Mouse (Mus musculus) hindbrain, embryonic 16.5 days (tissue): Measurements from ENCODE around the gene Riiad1. TPM values are rescaled to one million over a fixed set of nuclear protein-coding genes. Genes with fewer than 3 reads are reported as not detected.

ENCODE experiments used
- ATAC-seq: fragments of 200-750 bp; cut with Nextera tagmentation; 2 replicates; pipeline ENCODE4 v1.8.0; 2017; ENCODE audit warnings: moderate TSS enrichment, moderate library complexity
- H3K27ac ChIP-seq: fragments of 300-500 bp; sonication (generic); 2 replicates; pipeline ENCODE4 v1.5.1; 2014; ENCODE audit warnings: low read depth, mild to moderate bottlenecking, control low read depth, low read length, moderate library complexity
- H3K27me3 ChIP-seq: fragments of 300-500 bp; sonication (generic); replicated peaks from 2 replicates; pipeline ENCODE4 v1.6.1; 2014; ENCODE audit warnings: low read length; ENCODE audit not compliant: control insufficient read depth, insufficient read depth
- H3K36me3 ChIP-seq: fragments of 300-500 bp; sonication (generic); 2 replicates; pipeline ENCODE4 v1.6.1; 2014; ENCODE audit warnings: mild to moderate bottlenecking, low read length, moderate library complexity, mixed read lengths; ENCODE audit not compliant: control insufficient read depth, insufficient read depth
- H3K4me1 ChIP-seq: fragments of 300-500 bp; sonication (generic); 2 replicates; pipeline ENCODE4 v1.6.1; 2014; ENCODE audit warnings: low read depth, low read length; ENCODE audit not compliant: control insufficient read depth, insufficient read depth
- H3K4me2 ChIP-seq: fragments of 300-500 bp; sonication (generic); 2 replicates; pipeline ENCODE4 v1.6.1; 2014; ENCODE audit warnings: mild to moderate bottlenecking, low read length, control low read depth, moderate library complexity
- H3K4me3 ChIP-seq: fragments of 300-500 bp; sonication (generic); 2 replicates; pipeline ENCODE4 v1.5.1; 2014; ENCODE audit warnings: mild to moderate bottlenecking, low read length, control low read depth, moderate library complexity
- H3K9ac ChIP-seq: fragments of 300-500 bp; sonication (generic); 2 replicates; pipeline ENCODE4 v1.6.1; 2014; ENCODE audit warnings: low read depth, mild to moderate bottlenecking, control low read depth, low read length, moderate library complexity
- H3K9me3 ChIP-seq: fragments of 300-500 bp; sonication (generic); 2 replicates; pipeline ENCODE4 v1.6.1; 2014; ENCODE audit warnings: mild to moderate bottlenecking, low read length, moderate library complexity; ENCODE audit not compliant: control insufficient read depth
- WGBS: fragments of 180-500 bp; shearing (Covaris S2); extraction: QIAGEN DNeasy Blood & Tissue Kit; methylation state at CpG from one replicate; pipeline ENCODE4 v1.1.7; 2014; 5-methylcytosine and 5-hydroxymethylcytosine counted together
- polyA plus RNA-seq: library from polyadenylated mRNA; unstranded; fragments of >200 nt; fragmentation: Nextera tagmentation; extraction: Ambion mirVana; gene quantifications from 2 replicates; pipeline ENCODE4 v1.2.1, GENCODE M21; 2015

Gene Riiad1
- 14.0 and 17.8 TPM in 2 replicates for polyA plus RNA-seq

GRCm38 (mm10) chr3:94480291-94480884 is at the start of gene Riiad1:
Gene Riiad1 (minus strand): TSS chr3:94480341.
- Histone ChIP-seq H3K27me3 (no peaks in the 10 kb centered on the region), H3K36me3 (no peaks in the 10 kb centered on the region; the same call in 1 of the 2 replicates), H3K4me3 (peak within 1 kb of the TSS; percentile 67), H3K9ac (peak within 1 kb of the TSS; percentile 90), H3K4me1 (peaks cover 65% of the 10 kb centered on the region), H3K4me2 (peak within 1 kb of the TSS; percentile 87), H3K9me3 (no peaks in the 10 kb centered on the region), H3K27ac (no peak within 1 kb of the TSS; the same call in 1 of the 2 replicates)
- WGBS = 9% methylated on average over 16 of the region's 16 CpGs
- no peak for ATAC-seq

GRCm38 (mm10) chr3:94526731-94527130 is 46.6 kb upstream of the Riiad1 start:
- Histone ChIP-seq H3K9me3 (no peaks in the 10 kb centered on the region), H3K36me3 (peaks cover 13% of the 10 kb centered on the region), H3K4me1 (no peaks in the 10 kb centered on the region), H3K9ac (no peak overlapping the region), H3K27ac (no peak overlapping the region), H3K4me2 (no peak overlapping the region), H3K27me3 (no peaks in the 10 kb centered on the region), H3K4me3 (no peak overlapping the region)
- ATAC-seq = no peak
- 86% methylated on average over 2 of the region's 2 CpGs for WGBS

GRCm38 (mm10) chr3:94506664-94507063 is 26.5 kb upstream of the Riiad1 start:
- no peak overlapping the region for H3K4me3 ChIP-seq
- no peak for ATAC-seq
- 93% methylated on average over 1 of the region's 1 CpGs for WGBS
- no peaks in the 10 kb centered on the region for H3K27me3 ChIP-seq
- no peak overlapping the region for H3K9ac ChIP-seq
- H3K4me1 ChIP-seq = no peaks in the 10 kb centered on the region
- no peaks in the 10 kb centered on the region for H3K9me3 ChIP-seq
- no peak overlapping the region for H3K4me2 ChIP-seq
- H3K36me3 ChIP-seq = peaks cover 12% of the 10 kb centered on the region
- no peak overlapping the region for H3K27ac ChIP-seq

- Histone ChIP-seq H3K27me3 (no peaks in the 10 kb centered on the region), H3K4me3 (no peak overlapping the region), H3K36me3 (peaks cover 8% of the 10 kb centered on the region; the same call in 1 of the 2 replicates), H3K9ac (no peak overlapping the region), H3K9me3 (no peaks in the 10 kb centered on the region), H3K4me2 (no peak overlapping the region), H3K4me1 (no peaks in the 10 kb centered on the region), H3K27ac (no peak overlapping the region)
- ATAC-seq = peak; percentile 59
- WGBS = 70% methylated on average over 3 of the region's 3 CpGs
Observed at GRCm38 (mm10) chr3:94502243-94502642, 22.1 kb upstream of the Riiad1 start.

- no peak overlapping the region for H3K27ac ChIP-seq
- no peaks in the 10 kb centered on the region for H3K9me3 ChIP-seq
- H3K9ac ChIP-seq = no peak overlapping the region
- H3K4me2 ChIP-seq = no peak overlapping the region
- no peaks in the 10 kb centered on the region for H3K27me3 ChIP-seq
- WGBS = 88% methylated on average over 4 of the region's 4 CpGs
- H3K4me3 ChIP-seq = no peak overlapping the region
- ATAC-seq = no peak
- H3K36me3 ChIP-seq = 0 out of 2 replicates have a peak, but pooled peaks cover 4% of the 10 kb centered on the region
- H3K4me1 ChIP-seq = no peaks in the 10 kb centered on the region
Observed at GRCm38 (mm10) chr3:94497162-94497561, 17.0 kb upstream of the Riiad1 start.

- H3K4me2 ChIP-seq = no peak overlapping the region
- H3K9me3 ChIP-seq = no peaks in the 10 kb centered on the region
- H3K36me3 ChIP-seq = peaks cover 18% of the 10 kb centered on the region
- no peak overlapping the region for H3K4me3 ChIP-seq
- no peak for ATAC-seq
- WGBS = 68% methylated on average over 6 of the region's 6 CpGs
- peak overlapping the region; percentile 26; the same call in 1 of the 2 replicates for H3K27ac ChIP-seq
- H3K4me1 ChIP-seq = peaks cover 38% of the 10 kb centered on the region
- H3K9ac ChIP-seq = no peak overlapping the region
- no peaks in the 10 kb centered on the region for H3K27me3 ChIP-seq
Observed at GRCm38 (mm10) chr3:94487581-94487980, 7.4 kb upstream of the Riiad1 start.

GRCm38 (mm10) chr3:94485922-94486321 is 5.8 kb upstream of the Riiad1 start:
- 43% methylated on average over 7 of the region's 7 CpGs for WGBS
- no peak for ATAC-seq
- H3K27ac ChIP-seq = no peak overlapping the region
- H3K9ac ChIP-seq = no peak overlapping the region
- H3K4me1 ChIP-seq = peaks cover 54% of the 10 kb centered on the region
- H3K27me3 ChIP-seq = no peaks in the 10 kb centered on the region
- H3K4me3 ChIP-seq = no peak overlapping the region
- no peaks in the 10 kb centered on the region for H3K9me3 ChIP-seq
- no peak overlapping the region for H3K4me2 ChIP-seq
- H3K36me3 ChIP-seq = peaks cover 17% of the 10 kb centered on the region

- no peak overlapping the region for H3K9ac ChIP-seq
- H3K9me3 ChIP-seq = no peaks in the 10 kb centered on the region
- ATAC-seq = peak; percentile 86
- H3K4me1 ChIP-seq = peaks cover 68% of the 10 kb centered on the region
- peaks cover 11% of the 10 kb centered on the region for H3K36me3 ChIP-seq
- H3K27me3 ChIP-seq = no peaks in the 10 kb centered on the region
- peak overlapping the region; percentile 72 for H3K27ac ChIP-seq
- H3K4me3 ChIP-seq = peak overlapping the region; percentile 11; the same call in 1 of the 2 replicates
- WGBS = 8% methylated on average over 20 of the region's 20 CpGs
- H3K4me2 ChIP-seq = peak overlapping the region; percentile 51
Observed at GRCm38 (mm10) chr3:94483790-94484439, 3.8 kb upstream of the Riiad1 start.

- H3K4me1 ChIP-seq = peaks cover 68% of the 10 kb centered on the region
- H3K4me2 ChIP-seq = no peak overlapping the region; the same call in 1 of the 2 replicates
- no peak for ATAC-seq
- no peak overlapping the region for H3K27ac ChIP-seq
- WGBS = 83% methylated on average over 17 of the region's 17 CpGs
- no peak overlapping the region for H3K9ac ChIP-seq
- no peaks in the 10 kb centered on the region for H3K27me3 ChIP-seq
- peaks cover 7% of the 10 kb centered on the region for H3K36me3 ChIP-seq
- no peaks in the 10 kb centered on the region for H3K9me3 ChIP-seq
- no peak overlapping the region for H3K4me3 ChIP-seq
Observed at GRCm38 (mm10) chr3:94482764-94483385, 2.7 kb upstream of the Riiad1 start.
